Mouse (Mus musculus) midbrain, postnatal 0 days (tissue): Measurements from ENCODE around the gene Kcnj1. TPM values are rescaled to one million over a fixed set of nuclear protein-coding genes. Genes with fewer than 3 reads are reported as not detected.
A peak's percentile ranks its signal among the peaks of the same experiment; 100 is the strongest.

ENCODE experiments used
- ATAC-seq: fragments of 200-750 bp; cut with Nextera tagmentation; 2 replicates; pipeline ENCODE4 v1.8.0; 2017; ENCODE audit warnings: moderate number of reproducible peaks, mild to moderate bottlenecking, moderate TSS enrichment, moderate library complexity; ENCODE audit not compliant: low FRiP score
- DNase-seq: peaks from one replicate; pipeline ENCODE4 v3.0.0-alpha.2; 2015; ENCODE audit warnings: low spot score
- H3K27ac ChIP-seq: fragments of 300-500 bp; sonication (generic); 2 replicates; pipeline ENCODE4 v1.5.1; 2014; ENCODE audit warnings: low read depth, mild to moderate bottlenecking, low read length, mixed read lengths
- H3K27me3 ChIP-seq: fragments of 300-500 bp; sonication (generic); 2 replicates; pipeline ENCODE4 v1.6.1; 2014; ENCODE audit warnings: low read length, control low read depth, mixed read lengths; ENCODE audit not compliant: insufficient read depth
- H3K36me3 ChIP-seq: fragments of 300-500 bp; sonication (generic); 2 replicates; pipeline ENCODE4 v1.6.1; 2014; ENCODE audit warnings: low read length, control low read depth, mixed read lengths; ENCODE audit not compliant: insufficient read depth
- H3K4me1 ChIP-seq: fragments of 300-500 bp; sonication (generic); 2 replicates; pipeline ENCODE4 v1.6.1; 2014; ENCODE audit warnings: mild to moderate bottlenecking, control low read depth, antibody characterized with exemption, low read length, mixed read lengths; ENCODE audit not compliant: insufficient read depth
- H3K4me2 ChIP-seq: fragments of 300-500 bp; sonication (generic); 2 replicates; pipeline ENCODE4 v1.6.1; 2014; ENCODE audit warnings: low read depth, mild to moderate bottlenecking, low read length, mixed read lengths; ENCODE audit not compliant: poor library complexity, severe bottlenecking
- H3K4me3 ChIP-seq: fragments of 300-500 bp; sonication (generic); 2 replicates; pipeline ENCODE4 v1.5.1; 2014; ENCODE audit warnings: low read depth, mild to moderate bottlenecking, low read length, moderate library complexity
- H3K9ac ChIP-seq: fragments of 300-500 bp; sonication (generic); replicated peaks from 2 replicates; pipeline ENCODE4 v1.6.1; 2014; ENCODE audit warnings: mild to moderate bottlenecking, low read length, moderate library complexity, mixed read lengths; ENCODE audit not compliant: poor library complexity, severe bottlenecking
- H3K9me3 ChIP-seq: fragments of 300-500 bp; sonication (generic); 2 replicates; pipeline ENCODE4 v1.6.1; 2016; ENCODE audit warnings: low read length, control low read depth
- CTCF ChIP-seq: IDR thresholded peaks from 2 replicates; pipeline ENCODE4 v1.5.1; 2016; ENCODE audit warnings: antibody characterized with exemption, mild to moderate bottlenecking
- WGBS: fragments of 180-500 bp; shearing (Covaris S2); extraction: QIAGEN DNeasy Blood & Tissue Kit; methylation state at CpG from one replicate; pipeline ENCODE4 v1.1.7; 2014; 5-methylcytosine and 5-hydroxymethylcytosine counted together
- polyA plus RNA-seq: library from polyadenylated mRNA; unstranded; fragments of >200 nt; fragmentation: Nextera tagmentation; extraction: Ambion mirVana; gene quantifications from 2 replicates; pipeline ENCODE4 v1.2.1, GENCODE M21; 2015
- total RNA-seq: library from RNA; depleted of rRNA; stranded (reverse); fragments of >200 nt; gene quantifications from 2 replicates; pipeline ENCODE4 v1.2.3, GENCODE M21; 2014

Kcnj1 gene
- total and polyA plus RNA-seq, 2 experiments from 2014 or later, result not detected

DNA sequence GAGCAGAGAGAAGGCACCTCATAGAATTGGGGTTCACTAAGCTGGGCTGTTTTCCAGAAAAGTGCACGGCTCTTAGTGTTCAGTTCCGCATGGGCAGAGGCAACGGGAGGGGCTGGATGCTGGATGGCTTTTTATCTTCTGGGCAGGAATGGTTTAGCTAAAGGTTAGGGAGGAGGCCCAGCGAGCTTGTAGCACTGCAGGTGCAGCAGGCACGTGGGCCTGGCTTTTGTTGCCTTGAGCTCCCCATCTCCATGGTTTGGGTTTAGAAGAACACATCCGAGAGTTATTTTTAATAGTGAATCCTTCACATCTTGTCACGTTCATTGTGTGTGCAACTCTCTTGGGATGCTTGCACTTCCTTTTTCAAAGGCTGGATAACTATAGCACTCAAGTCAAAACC lies 53.0 kb downstream of the Kcnj1 start:
- ATAC-seq (no peak), DNase-seq (no peak)
- WGBS, result 63% methylated on average over 7 of the region's 7 CpGs
- Histone ChIP-seq H3K36me3 (no peaks in the 10 kb centered on the region), H3K9ac (no peak overlapping the region), H3K4me3 (no peak overlapping the region), H3K4me1 (no peaks in the 10 kb centered on the region), H3K9me3 (no peaks in the 10 kb centered on the region), H3K4me2 (no peak overlapping the region), H3K27ac (no peak overlapping the region), H3K27me3 (no peaks in the 10 kb centered on the region)
- no peak for TF ChIP-seq CTCF

DNA sequence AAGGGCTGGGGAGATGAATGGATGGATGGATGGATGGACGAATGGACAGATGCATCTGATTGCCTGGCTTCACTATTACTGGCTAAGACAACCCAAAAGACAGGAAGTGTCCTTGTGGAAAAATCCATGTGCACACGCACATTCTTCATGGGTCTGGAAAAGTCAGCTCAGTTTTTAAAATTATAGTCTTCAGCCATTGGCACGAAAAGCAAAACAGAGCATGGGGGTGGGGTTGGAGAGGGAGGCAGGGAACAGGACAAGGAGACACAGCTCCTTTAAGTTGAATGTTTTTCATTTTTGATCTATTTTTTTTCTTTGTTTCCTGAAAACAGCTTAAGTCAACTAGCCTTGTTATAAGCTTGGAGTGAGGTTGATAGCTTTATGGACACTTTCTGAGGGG lies 58.8 kb downstream of the Kcnj1 start:
- no peak overlapping the region for H3K4me2 ChIP-seq
- H3K4me1 ChIP-seq, result no peaks in the 10 kb centered on the region
- TF ChIP-seq CTCF, result no peak
- no peak overlapping the region for H3K27ac ChIP-seq
- H3K4me3 ChIP-seq, result no peak overlapping the region
- ATAC-seq, result no peak
- no peak for DNase-seq
- WGBS, result 88% methylated on average over 3 of the region's 3 CpGs
- H3K36me3 ChIP-seq, result no peaks in the 10 kb centered on the region
- H3K27me3 ChIP-seq, result no peaks in the 10 kb centered on the region
- H3K9ac ChIP-seq, result no peak overlapping the region
- H3K9me3 ChIP-seq, result no peaks in the 10 kb centered on the region

DNA sequence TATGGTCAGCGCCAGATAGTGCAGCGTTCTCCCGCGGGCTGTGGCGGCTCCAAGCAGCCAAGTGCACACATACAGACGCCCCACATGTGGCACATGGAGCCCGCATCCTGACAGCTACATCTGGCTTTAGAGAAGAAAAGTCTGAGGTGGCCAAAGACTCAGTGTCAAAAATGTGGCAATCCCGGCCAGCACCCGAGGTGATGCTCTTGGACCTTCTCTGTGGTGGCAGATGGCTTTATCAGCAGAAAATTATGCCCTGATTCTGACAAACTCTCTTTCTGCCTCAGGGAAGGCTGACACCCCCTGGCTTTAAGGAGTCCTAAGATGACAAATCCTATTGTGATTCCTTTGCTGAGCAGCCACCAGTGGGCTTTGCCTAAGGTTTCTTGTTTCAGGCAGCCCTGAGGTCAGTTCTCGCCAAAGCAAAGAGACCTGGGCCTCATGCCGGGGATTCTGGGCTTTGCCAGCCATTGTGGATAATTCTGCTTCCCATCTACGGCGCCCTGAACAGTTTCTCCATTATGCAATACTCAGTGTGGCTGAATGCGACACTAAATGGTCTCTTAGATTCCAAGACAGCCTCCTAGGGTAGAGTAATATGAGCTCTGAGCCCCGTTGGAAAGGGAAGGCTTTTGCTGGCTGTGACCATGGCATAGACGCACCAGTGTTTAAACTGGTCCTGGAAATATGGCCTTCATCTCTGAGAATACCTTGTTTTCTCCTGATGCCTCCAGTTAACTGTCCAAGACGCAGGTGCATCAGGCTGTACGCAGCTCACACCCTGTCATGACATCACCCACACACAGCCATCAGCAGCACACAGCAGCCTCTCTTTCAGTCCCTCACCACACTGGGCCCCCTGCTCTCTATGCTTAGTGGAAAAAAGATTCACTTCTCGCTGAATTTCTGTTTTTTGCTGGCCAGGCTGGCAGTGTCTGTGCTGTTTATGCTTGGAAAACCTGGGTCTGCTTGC lies 62.2 kb downstream of the Kcnj1 start:
- Histone ChIP-seq H3K27ac (no peak overlapping the region), H3K9me3 (no peaks in the 10 kb centered on the region), H3K4me2 (no peak overlapping the region), H3K4me3 (no peak overlapping the region), H3K36me3 (no peaks in the 10 kb centered on the region), H3K27me3 (no peaks in the 10 kb centered on the region), H3K4me1 (no peaks in the 10 kb centered on the region), H3K9ac (no peak overlapping the region)
- no peak for TF ChIP-seq CTCF
- ATAC-seq, result peak; percentile 44; the same call in 1 of the 2 replicates
- WGBS, result 60% methylated on average over 19 of the region's 19 CpGs
- peak; percentile 5 for DNase-seq

DNA sequence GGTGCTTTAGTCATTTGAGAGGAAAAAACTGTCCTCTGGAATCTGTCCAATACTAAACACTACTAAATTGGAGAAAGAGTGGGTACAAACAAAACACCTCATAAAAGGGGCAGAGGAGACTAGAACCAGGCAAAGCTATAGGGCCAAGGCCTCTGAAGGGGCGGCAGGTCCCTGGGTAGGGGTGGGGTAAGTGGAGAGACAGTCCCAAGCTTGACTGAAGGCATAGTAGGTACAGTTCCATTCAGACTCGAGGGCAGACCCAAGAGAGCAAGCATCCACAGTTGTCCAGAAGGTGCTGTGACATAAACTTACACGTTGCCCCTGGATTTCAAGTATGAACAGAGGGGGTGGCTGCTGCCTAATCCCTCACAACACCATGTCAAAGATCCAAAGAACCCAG lies 70.8 kb downstream of the Kcnj1 start:
- no peaks in the 10 kb centered on the region for H3K4me1 ChIP-seq
- H3K36me3 ChIP-seq, result no peaks in the 10 kb centered on the region
- no peak overlapping the region for H3K27ac ChIP-seq
- ATAC-seq (no peak), DNase-seq (no peak)
- 80% methylated on average over 3 of the region's 3 CpGs for WGBS
- no peaks in the 10 kb centered on the region for H3K27me3 ChIP-seq
- no peaks in the 10 kb centered on the region for H3K9me3 ChIP-seq
- no peak overlapping the region for H3K4me3 ChIP-seq
- H3K9ac ChIP-seq, result no peak overlapping the region
- TF ChIP-seq CTCF, result no peak
- H3K4me2 ChIP-seq, result no peak overlapping the region

DNA sequence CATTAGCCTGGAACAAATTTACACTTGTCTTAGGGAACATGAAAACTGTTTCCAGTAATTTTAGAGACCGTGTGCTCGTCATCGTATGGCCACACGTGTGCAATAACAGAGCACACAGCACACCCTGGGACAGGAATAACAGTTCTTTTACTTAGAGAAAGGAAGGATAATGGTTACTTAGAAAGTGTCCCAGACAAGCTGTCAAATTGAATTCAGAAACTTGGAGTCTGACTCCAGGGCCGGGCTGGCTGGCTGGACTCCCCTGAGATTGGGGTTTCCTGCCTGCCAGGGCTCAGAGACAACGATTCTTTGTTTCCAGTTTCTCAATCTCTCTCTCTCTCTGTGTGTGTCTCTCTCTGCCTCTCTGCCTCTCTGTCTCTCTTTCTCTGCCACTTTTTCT lies 71.5 kb downstream of the Kcnj1 start:
- Histone ChIP-seq H3K4me3 (no peak overlapping the region), H3K27me3 (no peaks in the 10 kb centered on the region), H3K27ac (no peak overlapping the region), H3K36me3 (no peaks in the 10 kb centered on the region), H3K9me3 (no peaks in the 10 kb centered on the region), H3K4me1 (no peaks in the 10 kb centered on the region), H3K9ac (no peak overlapping the region), H3K4me2 (no peak overlapping the region)
- 35% methylated on average over 6 of the region's 6 CpGs for WGBS
- DNase-seq (peak; percentile 33), ATAC-seq (no peak)
- no peak for TF ChIP-seq CTCF

DNA sequence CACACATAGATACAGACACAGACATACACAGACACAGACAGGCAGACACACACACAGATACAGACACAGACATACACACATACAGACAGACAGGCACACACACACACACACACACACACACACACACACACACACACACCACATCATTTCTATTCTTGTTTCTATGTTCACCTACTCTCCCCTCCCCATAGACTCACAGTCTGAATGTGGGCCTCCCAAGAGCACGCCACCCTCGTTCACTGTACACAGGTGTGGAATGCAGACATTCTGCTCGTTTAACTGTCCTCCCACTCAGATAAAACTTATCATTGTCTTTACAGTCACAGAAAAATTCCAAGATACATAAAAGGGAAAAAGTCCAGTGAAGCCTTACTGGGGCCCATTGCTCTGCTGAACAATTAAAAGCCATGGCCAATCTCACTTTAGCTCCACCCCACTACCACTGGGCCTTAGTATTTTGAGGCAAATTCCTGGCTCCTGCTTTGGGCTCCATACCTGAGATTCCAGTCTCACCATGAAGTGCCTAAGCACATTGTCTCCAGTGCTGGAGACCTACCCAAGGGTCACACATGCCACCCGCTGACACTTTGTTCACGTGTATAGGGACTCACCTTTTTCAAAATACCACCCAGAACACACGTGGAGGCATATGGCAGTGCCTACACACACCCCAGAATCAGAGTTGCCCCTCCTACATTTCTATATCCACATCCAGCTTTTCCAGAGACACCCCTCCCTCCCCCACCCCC lies 72.3 kb downstream of the Kcnj1 start:
- Histone ChIP-seq H3K9ac (no peak overlapping the region), H3K4me2 (no peak overlapping the region), H3K4me3 (no peak overlapping the region), H3K27me3 (no peaks in the 10 kb centered on the region), H3K36me3 (no peaks in the 10 kb centered on the region), H3K4me1 (no peaks in the 10 kb centered on the region), H3K27ac (no peak overlapping the region), H3K9me3 (no peaks in the 10 kb centered on the region)
- DNase-seq (no peak), ATAC-seq (no peak)
- TF ChIP-seq CTCF, result no peak
- WGBS, result 83% methylated on average over 6 of the region's 6 CpGs
